Mouse (Mus musculus): ENCODE results near the gene Hip1.

GRCm38 (mm10) chr5:135478877-135479600 is 65.9 kb downstream of the Hip1 start:
- no peak for TF ChIP-seq USF1 (IDR thresholded peaks at IDR 0.05; ENCODE audit: low read depth, low read length)
- TF ChIP-seq EP300 (IDR thresholded peaks at IDR 0.05; ENCODE audit: low read depth in 1 of 2, low read length in 2 of 2): no peak
- no peak for TF ChIP-seq CTCF (IDR thresholded peaks at IDR 0.05 in 2 of 3, conservative IDR thresholded peaks at IDR 0.05 in 1 of 3; ENCODE audit: control insufficient read depth in 1 of 3, insufficient read depth in 1 of 3, low read depth in 2 of 3, low read length in 3 of 3, poor library complexity in 1 of 3, severe bottlenecking in 1 of 3)
- no peak for TF ChIP-seq POLR2A (IDR thresholded peaks at IDR 0.05; ENCODE audit: control insufficient read depth in 1 of 2, insufficient read depth in 1 of 2, low read depth in 1 of 2, low read length in 2 of 2, poor library complexity in 1 of 2)
- TF ChIP-seq SIN3A (IDR thresholded peaks at IDR 0.05; ENCODE audit: low read length): no peak
- no peak for TF ChIP-seq GABPA (IDR thresholded peaks at IDR 0.05; ENCODE audit: low read depth, low read length)
- TF ChIP-seq ZNF384 (IDR thresholded peaks at IDR 0.05; ENCODE audit: low read depth, low read length): no peak
- no peak for TF ChIP-seq POLR2AphosphoS2 (IDR thresholded peaks at IDR 0.05; ENCODE audit: low read length)
- TF ChIP-seq TAL1 (IDR thresholded peaks at IDR 0.05; ENCODE audit: low read length): no peak
- no peak for TF ChIP-seq NRF1 (IDR thresholded peaks at IDR 0.05; ENCODE audit: insufficient read depth, low read depth, low read length, poor library complexity, severe bottlenecking)
- TF ChIP-seq MYB (IDR thresholded peaks at IDR 0.05; ENCODE audit: low read depth, low read length): no peak
- TF ChIP-seq ZC3H11A (IDR thresholded peaks at IDR 0.05; ENCODE audit: low read depth, low read length): no peak
- no peak for TF ChIP-seq MAX (IDR thresholded peaks at IDR 0.05; ENCODE audit: low read length)

Data from MEL (cell line).